Mouse (Mus musculus) hematopoietic stem cell, adult 5-6 weeks (primary cell): Measurements from ENCODE around the gene Cltc. TPM values are rescaled to one million over a fixed set of nuclear protein-coding genes. Genes with fewer than 3 reads are reported as not detected.

Source experiments
- total RNA-seq: library from RNA; stranded (forward); fragments of 172-1452, 232-1000 nt; gene quantifications from 2 replicates; pipeline ENCODE4 v1.2.3, GENCODE M21; 2017

Cltc gene
- total RNA-seq, 1 experiment from 2014 or later = 137 TPM

Other genes with a start within 250 kb of the Cltc start
- gene Rps6kb1, start 212.8 kb downstream of the Cltc start, total RNA-seq = 41.5 and 63.2 TPM in 2 replicates
- gene Tubd1, start 212.6 kb downstream of the Cltc start, total RNA-seq = 8.8 and 13.1 TPM in 2 replicates
- 137 and 202 TPM in 2 replicates for gene Vmp1, start 73.7 kb downstream of the Cltc start, total RNA-seq
- 26.0 and 28.4 TPM in 2 replicates for gene Ptrh2, start 73.6 kb downstream of the Cltc start, total RNA-seq
- 8.3 and 11.2 TPM in 2 replicates for gene Dhx40, start 50.2 kb upstream of the Cltc start, total RNA-seq
- gene Ypel2, start 236.1 kb upstream of the Cltc start, total RNA-seq = 5.4 and 5.5 TPM in 2 replicates